Mouse (Mus musculus): Measurements from ENCODE around the gene Acot2.

DNA sequence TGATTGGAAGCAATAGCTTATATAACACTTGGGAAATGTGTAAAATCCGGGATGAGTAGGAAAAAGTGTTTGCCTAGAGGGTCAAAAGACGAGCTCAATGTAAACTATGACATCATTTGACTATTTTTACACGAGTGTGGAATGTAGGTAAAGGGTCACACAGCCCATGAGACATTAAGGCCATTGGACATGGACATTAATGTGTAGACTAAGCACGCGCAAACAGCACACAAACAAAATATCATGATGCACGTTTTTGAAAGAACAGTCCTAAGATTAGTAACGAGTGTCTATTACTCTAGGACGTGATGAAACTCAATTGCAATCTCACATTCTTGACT lies 449 bp upstream of the Acot2 start:
- TF ChIP-seq CTCF (IDR thresholded peaks at IDR 0.05; ENCODE audit: low read depth) (no peak), EP300 (IDR thresholded peaks at IDR 0.05; ENCODE audit: low read depth) (no peak)
